Mouse (Mus musculus) hindbrain, embryonic 15.5 days (tissue): ENCODE data around the gene Psmb7. TPM values are rescaled to one million over a fixed set of nuclear protein-coding genes. Genes with fewer than 3 reads are reported as not detected.
A peak's percentile ranks its signal among the peaks of the same experiment; 100 is the strongest.

ENCODE experiments used
- ATAC-seq: fragments of 200-750 bp; cut with Nextera tagmentation; 2 replicates; pipeline ENCODE4 v1.8.0; 2017; ENCODE audit warnings: low read depth, moderate number of reproducible peaks, moderate TSS enrichment; ENCODE audit not compliant: low FRiP score
- H3K27ac ChIP-seq: fragments of 300-500 bp; sonication (generic); replicated peaks from 2 replicates; pipeline ENCODE4 v1.5.1; 2015; ENCODE audit warnings: mild to moderate bottlenecking, inconsistent platforms
- H3K27me3 ChIP-seq: fragments of 300-500 bp; sonication (generic); 2 replicates; pipeline ENCODE4 v1.6.1; 2015; ENCODE audit warnings: control low read depth, inconsistent platforms
- H3K36me3 ChIP-seq: fragments of 300-500 bp; sonication (generic); 2 replicates; pipeline ENCODE4 v1.6.1; 2015; ENCODE audit warnings: control low read depth, inconsistent platforms
- H3K4me1 ChIP-seq: fragments of 300-500 bp; sonication (generic); replicated peaks from 2 replicates; pipeline ENCODE4 v1.6.1; 2015; ENCODE audit warnings: control low read depth, inconsistent platforms
- H3K4me2 ChIP-seq: fragments of 300-500 bp; sonication (generic); 2 replicates; pipeline ENCODE4 v1.6.1; 2015; ENCODE audit warnings: moderate library complexity, mild to moderate bottlenecking, inconsistent platforms
- H3K4me3 ChIP-seq: fragments of 300-500 bp; sonication (generic); 2 replicates; pipeline ENCODE4 v1.5.1; 2015; ENCODE audit warnings: mild to moderate bottlenecking, inconsistent platforms
- H3K9ac ChIP-seq: fragments of 300-500 bp; sonication (generic); 2 replicates; pipeline ENCODE4 v1.6.1; 2015; ENCODE audit warnings: inconsistent platforms
- H3K9me3 ChIP-seq: fragments of 300-500 bp; sonication (generic); 2 replicates; pipeline ENCODE4 v1.6.1; 2016; ENCODE audit warnings: control low read depth, inconsistent platforms
- WGBS: fragments of 180-500 bp; shearing (Covaris S2); methylation state at CpG from one replicate; pipeline ENCODE4 v1.1.7; 2015; 5-methylcytosine and 5-hydroxymethylcytosine counted together
- microRNA-seq: library from miRNA; unstranded; fragments of <30 nt; microRNA quantifications from one replicate; pipeline ENCODE4, GENCODE M21; 2016
- polyA plus RNA-seq: library from polyadenylated mRNA; unstranded; fragments of >200 nt; fragmentation: Nextera tagmentation; extraction: Ambion mirVana; gene quantifications from 2 replicates; pipeline ENCODE4 v1.2.1, GENCODE M21; 2015

Psmb7 gene
- polyA plus RNA-seq, 1 experiment from 2014 or later: 269 TPM

DNA sequence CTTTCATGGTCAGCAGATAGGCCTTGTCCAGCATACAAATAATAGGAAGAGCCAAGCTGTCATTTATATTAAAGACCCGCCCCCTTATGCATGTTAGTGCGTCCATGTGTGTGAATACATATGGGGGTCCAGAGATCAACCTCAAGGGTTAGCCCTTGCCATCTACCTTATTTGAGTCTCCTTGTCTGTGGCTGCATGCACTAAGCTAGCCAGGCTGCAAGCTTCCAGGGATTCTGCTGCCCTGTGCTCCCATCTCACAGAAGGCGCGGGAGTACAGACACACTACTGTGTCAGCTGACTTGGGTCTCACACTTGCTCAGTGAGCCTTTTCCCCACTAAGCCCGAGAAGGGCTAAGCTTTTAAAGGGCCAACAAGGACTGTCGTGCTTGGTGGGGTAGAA lies 103.2 kb downstream of the Psmb7 start:
- no peak overlapping the region for H3K4me2 ChIP-seq
- no peak overlapping the region for H3K9ac ChIP-seq
- no peaks in the 10 kb centered on the region for H3K9me3 ChIP-seq
- H3K4me1 ChIP-seq: peaks cover 44% of the 10 kb centered on the region
- no peaks in the 10 kb centered on the region for H3K27me3 ChIP-seq
- H3K4me3 ChIP-seq: no peak overlapping the region
- 75% methylated on average over 6 of the region's 6 CpGs for WGBS
- H3K36me3 ChIP-seq: no peaks in the 10 kb centered on the region
- H3K27ac ChIP-seq: no peak overlapping the region; the same call in 1 of the 2 replicates
- ATAC-seq: no peak

GRCm38 (mm10) chr2:38539677-38540076 lies 104.2 kb downstream of the Psmb7 start:
- Histone ChIP-seq H3K4me2 (no peak overlapping the region), H3K27me3 (no peaks in the 10 kb centered on the region), H3K4me3 (no peak overlapping the region), H3K9me3 (no peaks in the 10 kb centered on the region), H3K36me3 (no peaks in the 10 kb centered on the region), H3K4me1 (peaks cover 50% of the 10 kb centered on the region), H3K9ac (no peak overlapping the region), H3K27ac (peak overlapping the region; percentile 16; the same call in 1 of the 2 replicates)
- 40% methylated on average over 9 of the region's 9 CpGs for WGBS
- peak; percentile 77 for ATAC-seq

Small RNA genes within 50 kb of the gene (microRNA-seq; reads per million reads assigned to microRNA genes)
- gene Gm27634: not detected

Other genes with a start within 250 kb of the Psmb7 start
- gene Nek6, start 132.4 kb downstream of the Psmb7 start, polyA plus RNA-seq: 67.5 and 71.6 TPM in 2 replicates
- 0.05 TPM in 1 of 2 replicates, not detected in the other for gene Nr5a1, start 70.5 kb upstream of the Psmb7 start, polyA plus RNA-seq